Mouse (Mus musculus) embryonic facial prominence, embryonic 12.5 days (tissue): Measurements from ENCODE around the gene Ocrl. TPM values are rescaled to one million over a fixed set of nuclear protein-coding genes. Genes with fewer than 3 reads are reported as not detected.

Experiments used
- ATAC-seq: fragments of 200-750 bp; cut with Nextera tagmentation; 2 replicates; pipeline ENCODE4 v1.8.0; 2017; ENCODE audit not compliant: insufficient number of reproducible peaks, insufficient read depth, low FRiP score, low TSS enrichment
- H3K27ac ChIP-seq: fragments of 300-500 bp; sonication (generic); 2 replicates; pipeline ENCODE4 v1.5.1; 2016; ENCODE audit warnings: mild to moderate bottlenecking
- H3K27me3 ChIP-seq: fragments of 300-500 bp; sonication (generic); 2 replicates; pipeline ENCODE4 v1.6.1; 2016; ENCODE audit warnings: mild to moderate bottlenecking, moderate library complexity
- H3K36me3 ChIP-seq: fragments of 300-500 bp; sonication (generic); 2 replicates; pipeline ENCODE4 v1.6.1; 2016; ENCODE audit warnings: mild to moderate bottlenecking
- H3K4me1 ChIP-seq: fragments of 300-500 bp; sonication (generic); 2 replicates; pipeline ENCODE4 v1.6.1; 2016
- H3K4me2 ChIP-seq: fragments of 300-500 bp; sonication (generic); replicated peaks from 2 replicates; pipeline ENCODE4 v1.6.1; 2016; ENCODE audit warnings: mild to moderate bottlenecking, moderate library complexity
- H3K4me3 ChIP-seq: fragments of 300-500 bp; sonication (generic); 2 replicates; pipeline ENCODE4 v1.5.1; 2016; ENCODE audit warnings: mild to moderate bottlenecking
- H3K9ac ChIP-seq: fragments of 300-500 bp; sonication (generic); 2 replicates; pipeline ENCODE4 v1.6.1; 2016; ENCODE audit warnings: mild to moderate bottlenecking, moderate library complexity
- H3K9me3 ChIP-seq: fragments of 300-500 bp; sonication (generic); 2 replicates; pipeline ENCODE4 v1.6.1; 2016; ENCODE audit warnings: mild to moderate bottlenecking, moderate library complexity
- WGBS: fragments of 180-500 bp; shearing (Covaris S2); methylation state at CpG from one replicate; pipeline ENCODE4 v1.1.7; 2016; 5-methylcytosine and 5-hydroxymethylcytosine counted together
- polyA plus RNA-seq: library from polyadenylated mRNA; unstranded; fragments of >200 nt; fragmentation: Nextera tagmentation; extraction: Ambion mirVana; gene quantifications from 2 replicates; pipeline ENCODE4 v1.2.1, GENCODE M21; 2016

The Ocrl gene
- polyA plus RNA-seq, 1 experiment from 2014 or later = 26.6 TPM

DNA sequence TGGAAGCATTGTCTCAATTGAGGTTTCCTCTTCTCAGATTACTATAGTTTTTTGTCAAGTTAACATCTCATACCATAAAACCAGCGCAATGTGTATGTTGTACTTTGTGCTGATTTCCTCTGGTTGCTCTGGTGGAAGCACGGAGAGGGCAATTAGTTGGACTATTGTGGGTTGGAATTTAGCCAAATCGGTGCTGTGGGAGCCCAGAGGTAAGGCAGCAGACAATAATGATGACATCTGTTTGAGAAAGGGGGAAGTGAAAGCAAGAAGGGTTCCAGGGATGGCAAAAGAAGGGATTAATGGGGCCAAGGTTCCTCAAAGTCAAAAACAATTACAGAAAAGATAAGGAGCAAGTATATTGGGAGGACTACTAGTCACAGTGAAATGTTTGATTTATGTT is 15.8 kb downstream of the Ocrl start:
- no peak overlapping the region for H3K9ac ChIP-seq
- H3K9me3 ChIP-seq = no peaks in the 10 kb centered on the region
- H3K36me3 ChIP-seq = no peaks in the 10 kb centered on the region
- H3K4me2 ChIP-seq = no peak overlapping the region
- no peaks in the 10 kb centered on the region for H3K27me3 ChIP-seq
- H3K4me3 ChIP-seq = no peak overlapping the region
- WGBS = 76% methylated on average over 3 of the region's 3 CpGs
- H3K4me1 ChIP-seq = no peaks in the 10 kb centered on the region
- ATAC-seq = no peak
- H3K27ac ChIP-seq = no peak overlapping the region

DNA sequence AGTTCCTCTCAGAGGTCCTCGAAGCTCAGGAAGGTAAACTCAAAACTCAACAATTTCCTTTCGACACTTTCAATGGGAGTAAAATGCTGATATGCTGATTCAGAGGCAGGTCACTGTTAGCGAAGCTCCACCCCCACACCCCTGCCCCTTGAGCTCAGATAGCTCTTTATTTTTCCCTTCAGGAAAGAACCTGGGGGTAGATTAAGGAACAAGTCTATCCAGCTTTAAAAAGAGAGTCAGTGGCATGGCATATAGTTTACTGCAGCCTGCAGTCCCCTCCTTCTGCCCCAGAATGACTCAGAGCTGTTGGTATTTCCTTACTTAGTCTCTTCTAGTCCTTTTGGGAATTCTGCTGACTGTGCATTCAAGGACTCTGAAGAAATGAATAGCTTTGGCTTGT is 18.3 kb downstream of the Ocrl start:
- H3K4me3 ChIP-seq = no peak overlapping the region

DNA sequence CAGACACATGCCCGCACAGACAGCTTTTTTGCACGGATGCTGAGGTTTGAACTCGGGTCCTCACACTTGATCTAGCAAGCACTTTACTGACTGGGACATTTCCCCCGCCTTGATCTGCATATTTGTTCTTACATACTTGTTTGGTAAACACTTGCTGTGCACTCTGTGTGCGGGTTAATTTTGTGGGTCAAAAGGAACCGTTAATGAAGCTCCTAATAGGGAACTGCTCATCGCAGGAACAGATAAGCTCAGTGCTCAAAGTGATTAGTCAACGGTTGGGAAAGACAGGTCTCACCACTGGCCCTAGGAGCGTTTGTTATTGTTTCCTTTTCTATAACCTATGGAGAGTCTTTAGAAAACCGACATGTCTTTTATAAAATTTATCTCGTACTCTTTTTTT is 22.2 kb downstream of the Ocrl start:
- no peak overlapping the region for H3K27ac ChIP-seq
- H3K36me3 ChIP-seq = no peaks in the 10 kb centered on the region
- H3K27me3 ChIP-seq = no peaks in the 10 kb centered on the region
- H3K4me3 ChIP-seq = no peak overlapping the region
- H3K4me1 ChIP-seq = no peaks in the 10 kb centered on the region
- H3K4me2 ChIP-seq = no peak overlapping the region
- WGBS = 90% methylated on average over 11 of the region's 11 CpGs
- no peak overlapping the region for H3K9ac ChIP-seq
- no peaks in the 10 kb centered on the region for H3K9me3 ChIP-seq
- no peak for ATAC-seq

More for the DNA sequence above, 18.3 kb downstream of the Ocrl start:
- Histone ChIP-seq H3K36me3 (no peaks in the 10 kb centered on the region), H3K27ac (no peak overlapping the region), H3K9me3 (no peaks in the 10 kb centered on the region), H3K4me2 (no peak overlapping the region), H3K4me1 (no peaks in the 10 kb centered on the region), H3K27me3 (no peaks in the 10 kb centered on the region), H3K9ac (no peak overlapping the region)
- WGBS = 75% methylated on average over 3 of the region's 3 CpGs
- ATAC-seq = no peak

DNA sequence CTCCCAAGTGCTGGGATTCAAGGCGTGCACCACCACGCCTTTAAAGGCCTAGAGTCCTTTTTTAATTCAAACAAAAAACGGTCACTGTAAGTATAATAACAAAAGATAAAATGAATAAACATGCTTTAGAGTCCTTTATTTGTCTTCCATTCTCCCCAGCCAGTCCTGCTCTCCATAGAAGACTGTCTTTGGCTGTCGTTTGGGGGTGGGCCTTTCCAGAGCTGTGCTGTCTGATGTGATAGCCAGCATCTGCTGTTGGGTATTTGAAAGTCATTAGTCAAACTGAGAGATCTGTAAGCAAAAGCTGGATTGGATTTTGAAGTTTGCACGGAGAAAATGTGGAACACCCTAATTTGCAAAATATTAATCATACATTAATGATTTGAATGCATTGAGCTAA is 24.7 kb downstream of the Ocrl start:
- H3K36me3 ChIP-seq = no peaks in the 10 kb centered on the region
- WGBS = 84% methylated on average over 5 of the region's 5 CpGs
- H3K9ac ChIP-seq = no peak overlapping the region
- no peak overlapping the region for H3K27ac ChIP-seq
- H3K9me3 ChIP-seq = no peaks in the 10 kb centered on the region
- ATAC-seq = no peak
- H3K4me3 ChIP-seq = no peak overlapping the region
- no peaks in the 10 kb centered on the region for H3K4me1 ChIP-seq
- H3K4me2 ChIP-seq = no peak overlapping the region
- no peaks in the 10 kb centered on the region for H3K27me3 ChIP-seq

DNA sequence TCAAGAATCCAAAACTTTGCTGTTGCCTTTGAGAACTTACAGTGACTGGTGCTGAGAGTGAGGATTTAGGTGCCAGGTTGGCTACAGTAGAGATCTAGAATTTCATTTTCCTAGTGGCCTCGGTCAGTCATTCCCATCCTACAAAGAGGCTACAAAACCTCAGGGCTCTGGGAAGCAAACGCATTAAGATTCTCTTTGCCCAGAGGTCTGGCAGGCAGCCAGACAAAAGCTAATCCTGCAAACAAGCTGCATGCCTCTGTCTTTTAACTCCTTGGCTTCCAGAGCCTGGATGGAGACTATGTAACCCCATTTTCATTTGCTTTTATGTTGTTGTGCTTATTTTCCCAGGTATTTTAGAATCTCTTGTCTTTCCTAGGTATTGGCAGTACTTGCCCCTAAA is 25.6 kb downstream of the Ocrl start:
- Histone ChIP-seq H3K9me3 (no peaks in the 10 kb centered on the region), H3K36me3 (no peaks in the 10 kb centered on the region), H3K4me2 (no peak overlapping the region), H3K4me3 (no peak overlapping the region), H3K27me3 (no peaks in the 10 kb centered on the region), H3K27ac (no peak overlapping the region), H3K4me1 (no peaks in the 10 kb centered on the region), H3K9ac (no peak overlapping the region)
- WGBS = 23% methylated on average over 2 of the region's 2 CpGs
- ATAC-seq = no peak

DNA sequence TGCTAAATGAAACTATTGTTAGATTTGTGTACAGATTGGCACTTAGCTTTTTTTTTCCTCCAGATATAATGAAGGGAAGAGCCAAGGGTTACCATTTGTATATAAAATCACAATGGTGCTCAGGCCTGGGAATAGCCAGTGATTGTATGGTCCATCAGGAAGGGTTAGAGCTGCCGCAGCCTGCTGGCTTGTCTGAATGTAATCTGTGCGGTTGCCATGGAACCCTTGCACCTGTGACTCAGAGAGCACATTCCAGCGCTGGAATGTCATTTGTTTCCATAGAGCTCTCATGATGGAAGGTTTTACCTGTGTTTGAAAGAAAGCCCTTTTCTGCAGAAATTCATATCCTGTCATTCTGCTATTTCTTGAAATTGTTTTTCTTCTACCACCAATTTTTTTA is 37.5 kb downstream of the Ocrl start:
- no peaks in the 10 kb centered on the region for H3K27me3 ChIP-seq
- H3K9ac ChIP-seq = no peak overlapping the region
- H3K9me3 ChIP-seq = no peaks in the 10 kb centered on the region
- no peak for ATAC-seq
- H3K4me2 ChIP-seq = no peak overlapping the region
- H3K4me3 ChIP-seq = no peak overlapping the region
- no peaks in the 10 kb centered on the region for H3K4me1 ChIP-seq
- H3K27ac ChIP-seq = no peak overlapping the region
- WGBS = 65% methylated on average over 3 of the region's 3 CpGs
- 0 out of 2 replicates have a peak, but pooled peaks cover 6% of the 10 kb centered on the region for H3K36me3 ChIP-seq

DNA sequence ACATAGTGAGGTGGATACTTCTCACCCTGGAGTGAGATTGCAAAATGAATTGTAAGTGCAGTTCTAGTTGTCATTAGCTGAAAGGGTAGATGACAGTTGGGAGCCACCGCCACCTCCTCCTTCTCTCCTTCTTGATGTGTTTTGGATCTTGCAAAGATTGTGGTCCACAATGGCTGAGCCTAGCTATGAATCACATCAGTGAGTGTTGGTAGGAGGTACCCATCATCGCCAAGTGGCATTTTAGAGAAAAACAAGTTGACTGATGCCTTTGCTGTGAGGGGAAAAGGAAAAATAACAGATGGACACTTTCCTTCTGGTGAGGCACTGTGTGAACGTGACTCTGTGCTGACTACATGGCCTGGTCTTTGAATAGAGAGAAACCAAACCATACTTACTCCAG is 50.4 kb downstream of the Ocrl start:
- Histone ChIP-seq H3K4me3 (no peak overlapping the region), H3K4me2 (no peak overlapping the region), H3K9ac (no peak overlapping the region), H3K9me3 (no peaks in the 10 kb centered on the region), H3K36me3 (peaks cover 6% of the 10 kb centered on the region; the same call in 1 of the 2 replicates), H3K27ac (no peak overlapping the region), H3K4me1 (no peaks in the 10 kb centered on the region), H3K27me3 (no peaks in the 10 kb centered on the region)
- 97% methylated on average over 3 of the region's 3 CpGs for WGBS
- no peak for ATAC-seq

DNA sequence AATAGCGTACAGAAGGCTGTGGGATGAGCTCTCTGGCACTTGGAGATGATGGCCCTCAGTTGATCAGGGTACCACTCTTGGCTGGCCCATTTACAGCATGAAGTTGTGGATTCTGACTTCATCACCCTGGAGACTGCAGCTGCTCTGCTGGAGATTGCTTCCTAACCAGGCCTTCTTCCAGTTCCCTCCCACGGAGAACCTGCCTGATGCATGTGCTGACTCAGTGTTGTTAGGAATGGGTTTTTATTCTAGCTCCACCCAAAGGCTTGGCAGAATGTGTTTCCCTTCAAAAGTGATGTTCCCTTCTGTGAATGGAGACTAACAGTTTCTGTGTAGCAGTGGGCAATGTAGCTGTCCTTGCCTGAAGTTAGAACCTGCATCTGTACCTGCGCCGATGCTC is 58.2 kb downstream of the Ocrl start:
- H3K27me3 ChIP-seq = no peaks in the 10 kb centered on the region
- ATAC-seq = no peak
- no peaks in the 10 kb centered on the region for H3K9me3 ChIP-seq
- H3K4me3 ChIP-seq = no peak overlapping the region
- H3K4me2 ChIP-seq = no peak overlapping the region
- H3K36me3 ChIP-seq = no peaks in the 10 kb centered on the region
- H3K4me1 ChIP-seq = no peaks in the 10 kb centered on the region
- 89% methylated on average over 4 of the region's 4 CpGs for WGBS
- H3K9ac ChIP-seq = no peak overlapping the region
- no peak overlapping the region for H3K27ac ChIP-seq

DNA sequence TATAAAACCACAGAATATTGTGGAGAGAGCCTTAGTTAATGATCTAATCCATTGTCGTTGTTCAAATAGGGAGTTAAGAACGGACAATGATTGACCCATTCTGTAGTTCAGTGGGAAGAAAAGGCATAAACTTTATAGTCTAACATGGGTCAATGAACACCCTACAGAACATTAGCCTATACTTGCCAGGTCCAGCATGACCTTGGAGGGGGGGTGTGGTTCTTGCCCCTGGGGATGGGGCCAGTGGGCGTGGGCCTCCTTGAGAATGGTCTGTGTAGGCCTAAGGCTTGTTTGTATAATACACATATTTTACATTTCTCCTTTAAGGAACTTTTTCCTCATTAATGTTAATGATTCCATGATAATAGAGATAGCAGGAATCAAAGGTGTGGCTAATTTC is 58.7 kb downstream of the Ocrl start:
- Histone ChIP-seq H3K4me2 (no peak overlapping the region), H3K27me3 (no peaks in the 10 kb centered on the region)
- WGBS = 92% methylated on average over 3 of the region's 3 CpGs

DNA sequence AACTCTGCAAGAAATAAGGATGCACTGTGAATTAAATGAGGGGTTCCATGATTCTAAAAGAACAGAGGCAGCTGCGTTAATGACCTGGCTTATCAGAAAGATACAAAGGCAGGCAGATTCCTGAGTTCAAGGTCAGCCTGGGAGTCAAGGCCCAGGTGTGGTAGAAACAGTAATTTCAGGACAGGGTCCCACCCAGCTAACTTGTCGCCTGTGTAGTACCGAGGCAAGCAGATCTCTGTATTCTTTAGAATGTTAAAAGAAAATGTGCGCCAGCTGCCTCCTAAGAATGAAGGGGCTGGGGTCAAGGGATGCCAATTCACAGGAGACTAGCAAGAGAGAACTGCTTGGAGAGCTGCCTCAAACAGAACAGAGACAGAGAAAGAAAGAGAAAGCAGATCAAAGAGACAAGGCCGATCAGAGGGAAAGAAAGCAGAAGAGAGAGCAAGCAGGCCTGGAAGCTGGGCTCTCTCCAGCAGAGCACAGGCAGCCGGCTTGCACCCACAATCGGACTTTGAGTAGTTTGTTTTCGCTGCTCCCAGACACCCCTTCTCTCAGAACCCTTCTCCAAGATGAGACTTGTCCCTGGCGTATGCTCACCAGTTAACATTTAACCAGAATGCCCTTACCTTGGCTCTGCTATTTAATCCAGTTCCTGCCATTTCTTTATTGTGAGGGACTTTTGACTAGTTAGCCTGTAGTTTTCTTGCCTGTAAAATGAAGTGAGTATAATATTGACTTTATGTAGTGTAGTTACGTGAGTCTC is 59.4 kb downstream of the Ocrl start:
- WGBS = 71% methylated on average over 10 of the region's 10 CpGs
- no peak overlapping the region for H3K4me3 ChIP-seq
- no peak for ATAC-seq
- no peaks in the 10 kb centered on the region for H3K4me1 ChIP-seq
- H3K4me2 ChIP-seq = no peak overlapping the region
- H3K9ac ChIP-seq = no peak overlapping the region
- no peaks in the 10 kb centered on the region for H3K27me3 ChIP-seq
- no peak overlapping the region for H3K27ac ChIP-seq
- no peaks in the 10 kb centered on the region for H3K9me3 ChIP-seq
- no peaks in the 10 kb centered on the region for H3K36me3 ChIP-seq

More for the DNA sequence above, 58.7 kb downstream of the Ocrl start:
- Histone ChIP-seq H3K4me1 (no peaks in the 10 kb centered on the region), H3K36me3 (no peaks in the 10 kb centered on the region), H3K27ac (no peak overlapping the region), H3K9ac (no peak overlapping the region), H3K4me3 (no peak overlapping the region), H3K9me3 (no peaks in the 10 kb centered on the region)
- no peak for ATAC-seq

DNA sequence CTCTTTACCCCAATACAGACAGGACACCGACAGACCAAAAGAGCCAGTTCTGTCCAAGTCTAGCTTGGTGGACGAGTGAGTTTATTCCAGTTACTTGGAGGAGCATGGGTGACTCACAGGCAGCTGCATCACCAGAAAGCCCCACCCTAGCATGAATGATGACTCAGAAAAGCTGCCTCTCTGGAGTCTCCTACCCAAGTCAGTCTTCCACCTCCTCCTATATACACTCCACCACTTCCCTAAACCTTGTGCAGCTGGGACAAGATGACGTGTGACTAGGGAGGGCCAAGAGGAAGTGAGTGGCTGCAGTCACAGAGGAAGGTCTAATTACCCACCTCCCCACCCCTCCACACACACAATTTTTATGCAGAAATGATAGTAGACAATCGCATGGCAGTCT is 64.4 kb downstream of the Ocrl start:
- no peaks in the 10 kb centered on the region for H3K9me3 ChIP-seq
- 83% methylated on average over 4 of the region's 4 CpGs for WGBS
- no peaks in the 10 kb centered on the region for H3K27me3 ChIP-seq
- no peak overlapping the region for H3K4me2 ChIP-seq
- no peak overlapping the region for H3K4me3 ChIP-seq
- H3K36me3 ChIP-seq = no peaks in the 10 kb centered on the region
- ATAC-seq = no peak
- H3K27ac ChIP-seq = no peak overlapping the region
- no peak overlapping the region for H3K9ac ChIP-seq
- H3K4me1 ChIP-seq = no peaks in the 10 kb centered on the region

DNA sequence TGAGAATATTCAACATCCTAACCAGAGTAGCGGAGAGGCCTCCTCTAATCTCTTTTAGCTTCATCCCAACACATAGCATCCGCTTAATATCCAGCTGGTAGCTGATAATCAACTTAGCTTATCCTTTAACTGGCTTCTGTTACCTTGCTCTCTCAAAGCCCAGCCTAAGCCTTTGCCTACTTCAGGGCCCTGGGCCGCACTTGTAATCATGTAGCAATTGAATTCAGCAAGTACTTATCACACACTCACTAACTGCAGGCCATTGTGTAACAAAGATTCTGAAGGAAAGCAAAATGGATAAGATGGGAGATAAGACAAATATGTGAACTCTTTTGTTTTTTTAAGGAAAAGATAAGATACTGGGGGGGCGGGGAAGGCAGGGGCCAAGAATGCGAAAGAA is 64.9 kb downstream of the Ocrl start:
- no peak for ATAC-seq
- Histone ChIP-seq H3K27ac (no peak overlapping the region), H3K4me2 (no peak overlapping the region), H3K4me3 (no peak overlapping the region), H3K9me3 (no peaks in the 10 kb centered on the region), H3K36me3 (no peaks in the 10 kb centered on the region), H3K4me1 (no peaks in the 10 kb centered on the region), H3K9ac (no peak overlapping the region), H3K27me3 (no peaks in the 10 kb centered on the region)
- WGBS = 82% methylated on average over 5 of the region's 5 CpGs
